Mouse (Mus musculus) cerebellum, postnatal 25 days (tissue): Measurements from ENCODE around the gene Sash1.

Experiments
- DNase-seq, 2 experiments: peaks; one replicate each; pipeline ENCODE4 v3.0.0; 2021; ENCODE audit warnings: mixed read lengths in 2 of 2

Gene Sash1

DNA sequence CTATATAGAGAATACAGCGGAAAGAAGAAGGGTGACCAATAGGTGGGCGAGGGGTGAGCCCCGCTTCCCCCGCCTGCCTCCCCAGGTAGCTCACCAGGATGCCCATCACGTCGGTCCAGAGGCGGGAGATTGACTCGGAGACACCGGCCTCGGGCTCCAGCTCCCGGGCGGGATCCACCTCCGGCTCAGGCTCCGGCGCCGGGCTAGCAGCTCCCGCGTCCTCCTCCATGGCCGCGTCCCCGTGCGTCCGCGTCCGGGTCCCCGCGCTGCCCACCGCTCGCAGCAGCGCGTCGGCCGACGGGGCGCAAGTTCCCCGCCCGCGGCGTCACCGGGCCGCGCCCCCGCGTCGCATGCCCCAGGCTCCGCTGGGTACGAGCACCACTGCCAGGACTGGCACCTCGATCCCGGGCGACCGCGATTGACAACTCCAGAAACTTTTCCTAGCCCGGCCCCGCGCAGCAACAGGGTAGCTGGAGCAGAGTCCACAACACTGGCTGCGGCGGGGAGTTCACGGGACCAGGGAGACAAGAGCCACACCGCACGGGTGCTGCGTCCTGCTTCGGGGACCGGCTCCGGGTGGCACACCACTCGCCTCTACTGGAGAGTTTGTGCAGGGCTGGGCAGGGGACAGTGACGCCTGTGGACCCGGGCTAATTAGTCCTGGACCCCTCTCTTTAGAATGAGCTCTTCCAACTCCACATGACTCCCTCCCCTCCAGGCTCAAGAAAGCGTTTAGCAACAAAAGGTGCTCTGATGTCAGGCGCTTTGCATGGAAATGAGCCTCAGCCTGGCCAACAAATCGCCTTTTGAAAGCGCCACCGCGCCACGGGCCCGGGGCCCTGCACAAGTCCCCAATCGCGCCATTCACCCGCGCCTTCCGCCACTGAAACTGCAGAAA is at the start of gene Sash1:
Gene Sash1 (minus strand): TSS at position 441 of the 898 bp plus-strand sequence.
- DNase-seq: peak; percentile 57 to 65

DNA sequence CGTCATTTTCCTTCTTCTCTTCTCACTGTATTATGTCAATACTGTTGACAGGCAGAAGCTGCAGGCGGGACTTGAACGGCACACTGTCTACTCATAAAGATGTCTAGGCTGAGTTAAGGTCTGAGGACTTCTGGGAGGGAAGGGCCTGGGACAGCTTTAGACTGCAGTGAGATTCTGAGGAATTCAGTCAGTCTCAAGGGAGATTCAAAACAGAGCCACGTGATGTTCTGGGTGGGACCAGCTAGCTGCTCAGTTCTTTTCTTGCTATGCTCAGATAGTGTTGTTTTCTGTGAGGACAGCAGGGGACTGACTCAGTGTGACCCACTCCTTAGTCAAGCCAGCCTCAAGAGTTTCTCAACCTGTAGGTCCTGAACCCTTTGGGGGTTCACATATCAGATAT is 49.7 kb upstream of the Sash1 start:
- DNase-seq: no peak

DNA sequence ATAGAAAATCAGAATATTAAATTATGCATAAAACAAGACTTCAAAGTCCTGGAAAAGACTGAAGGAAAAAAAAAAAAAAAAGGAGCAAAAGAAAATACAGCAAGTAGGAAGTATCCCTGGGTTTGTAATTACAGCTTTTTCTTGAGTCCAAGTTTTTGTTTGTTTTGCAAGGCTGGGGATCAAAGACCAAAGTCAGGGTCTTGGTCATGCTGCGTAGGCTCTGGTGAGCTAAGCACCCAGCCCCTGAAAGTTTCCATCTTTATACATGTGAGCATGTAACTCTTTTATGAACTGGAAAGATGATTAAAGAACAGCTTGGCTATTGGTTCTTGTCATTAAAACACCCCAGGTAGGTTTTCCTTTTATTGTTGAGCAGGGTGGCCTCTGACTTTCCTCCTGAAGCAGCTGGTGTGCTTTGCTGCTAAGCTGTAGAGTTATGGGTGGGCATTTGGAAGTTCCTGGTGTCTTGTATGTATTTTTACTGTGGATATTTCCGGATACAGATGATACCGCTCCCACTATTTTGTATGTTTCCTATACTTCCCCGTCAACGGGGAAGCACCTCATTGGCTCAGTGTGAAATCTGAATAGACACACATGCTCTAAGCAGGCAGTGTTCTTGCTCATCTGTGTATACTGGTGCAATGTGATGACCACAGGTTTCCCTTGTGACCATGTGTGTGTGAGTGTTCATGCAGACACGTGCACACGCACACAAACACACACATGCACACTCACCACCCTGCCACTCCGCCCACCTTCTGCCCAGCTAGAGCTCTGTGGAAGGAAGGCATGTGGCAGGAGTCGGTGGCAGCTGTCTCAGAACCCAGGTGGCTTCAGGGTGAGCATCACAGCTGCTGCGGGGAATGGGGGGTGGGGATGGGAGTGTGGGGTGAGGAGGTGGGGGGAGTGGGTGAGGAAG is 47.8 kb upstream of the Sash1 start:
- no peak for DNase-seq

DNA sequence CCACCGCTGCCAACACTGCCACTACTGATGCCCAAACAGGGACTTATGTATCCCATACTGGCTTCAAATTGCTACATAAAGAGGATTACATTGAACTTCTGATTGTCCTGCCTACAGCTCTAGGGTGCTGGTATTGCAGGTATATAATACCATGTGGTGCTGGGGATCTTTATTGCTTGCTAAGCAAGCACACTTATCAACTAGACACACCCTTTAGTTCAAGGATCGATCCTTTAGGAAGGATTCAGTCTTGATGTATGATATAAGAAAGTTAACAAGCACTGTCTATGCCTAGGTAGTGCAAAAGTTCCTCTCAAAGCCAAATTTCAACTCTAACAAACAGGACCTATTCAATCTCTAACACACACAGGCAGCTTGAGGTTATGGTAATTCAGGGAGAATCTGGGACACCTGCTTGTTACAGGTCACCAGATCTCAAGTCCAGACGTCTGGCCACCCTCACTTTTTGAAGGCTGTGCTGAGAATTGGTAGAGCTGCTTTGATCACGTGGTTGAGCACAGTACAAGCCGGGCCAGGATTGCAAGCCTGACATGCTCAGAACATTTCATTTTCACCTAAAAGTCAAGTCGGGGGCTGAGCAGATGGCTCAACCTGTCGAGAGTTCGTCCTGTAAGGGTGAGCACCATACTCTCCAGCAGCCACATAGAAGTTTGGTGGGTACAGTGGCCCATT is 45.8 kb upstream of the Sash1 start:
- no peak for DNase-seq

DNA sequence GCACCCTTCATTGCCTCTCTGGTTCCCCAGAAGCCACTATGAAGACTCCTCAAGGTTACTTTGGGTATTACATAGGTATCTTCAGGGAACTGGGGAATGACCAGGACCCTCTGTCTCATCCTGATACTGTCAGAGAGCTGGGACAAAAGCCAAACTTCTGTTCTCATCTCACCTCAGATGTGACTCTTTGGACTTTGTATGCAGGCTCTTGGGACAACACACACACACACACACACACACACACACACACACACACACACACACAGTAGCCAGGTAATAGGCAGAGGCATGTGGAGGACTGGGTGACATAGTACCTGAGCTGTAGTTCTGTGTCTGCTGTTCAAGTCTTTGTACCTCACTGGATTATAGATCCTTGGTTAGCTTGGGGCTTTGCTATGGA is 44.8 kb upstream of the Sash1 start:
- no peak for DNase-seq

DNA sequence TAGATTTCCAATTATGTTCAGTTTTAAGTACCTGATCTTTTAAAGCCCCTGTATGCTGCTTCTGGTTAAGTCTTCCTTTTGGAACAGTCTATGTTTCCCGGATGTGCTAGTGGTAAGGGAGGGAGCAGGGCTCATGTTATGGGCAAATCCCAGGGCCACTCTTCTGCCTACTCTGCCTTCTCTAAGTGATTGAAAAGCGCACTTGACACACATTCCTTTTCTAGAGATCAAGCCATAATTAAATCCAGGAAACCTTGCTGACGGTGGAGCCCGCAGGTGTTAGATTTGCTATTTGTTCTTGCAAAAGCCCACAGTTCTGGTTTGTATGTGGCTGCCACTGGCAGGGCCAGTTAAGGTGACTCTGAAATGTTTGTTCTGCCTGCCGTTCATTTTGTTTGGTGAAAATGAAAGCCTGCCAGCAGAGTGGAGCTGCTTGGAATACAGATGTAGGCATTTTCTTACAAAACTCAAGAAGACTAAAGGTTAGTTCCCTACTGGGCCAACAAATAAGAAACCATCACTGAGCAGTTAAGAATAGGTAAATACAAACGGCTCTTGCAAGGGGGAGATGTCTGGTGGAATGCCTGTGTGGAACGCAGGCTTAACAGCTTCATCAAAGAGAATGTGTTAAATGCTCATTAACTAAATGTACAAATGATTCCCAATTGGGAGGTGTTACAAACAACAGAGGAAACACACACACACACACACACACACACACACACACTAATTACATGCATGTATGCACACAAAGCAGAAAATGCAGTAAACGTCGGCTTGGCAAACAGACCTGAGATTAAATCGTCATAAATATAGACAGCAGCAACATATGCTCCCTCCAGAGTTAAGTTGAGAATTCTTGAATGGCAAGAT is 43.1 kb upstream of the Sash1 start:
- DNase-seq: no peak

DNA sequence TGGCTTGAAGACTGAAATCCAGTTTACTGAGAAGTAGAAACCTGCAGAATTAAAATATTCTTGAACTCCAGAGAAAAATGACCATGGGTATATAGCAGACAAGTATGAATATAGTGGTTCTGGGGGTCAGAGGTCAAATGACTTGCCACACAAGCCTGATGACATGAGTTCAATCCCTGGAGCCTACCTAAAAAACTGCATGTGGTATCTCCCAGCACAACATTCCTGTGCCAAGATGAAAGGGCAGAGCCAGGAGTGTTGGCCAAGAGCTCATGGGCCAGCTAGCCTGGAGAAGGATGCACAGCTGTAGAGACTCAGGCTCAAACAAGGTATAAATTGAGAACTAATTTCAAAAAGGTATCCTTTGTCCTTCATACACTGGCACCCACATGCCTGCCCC is 42.4 kb upstream of the Sash1 start:
- DNase-seq: no peak

DNA sequence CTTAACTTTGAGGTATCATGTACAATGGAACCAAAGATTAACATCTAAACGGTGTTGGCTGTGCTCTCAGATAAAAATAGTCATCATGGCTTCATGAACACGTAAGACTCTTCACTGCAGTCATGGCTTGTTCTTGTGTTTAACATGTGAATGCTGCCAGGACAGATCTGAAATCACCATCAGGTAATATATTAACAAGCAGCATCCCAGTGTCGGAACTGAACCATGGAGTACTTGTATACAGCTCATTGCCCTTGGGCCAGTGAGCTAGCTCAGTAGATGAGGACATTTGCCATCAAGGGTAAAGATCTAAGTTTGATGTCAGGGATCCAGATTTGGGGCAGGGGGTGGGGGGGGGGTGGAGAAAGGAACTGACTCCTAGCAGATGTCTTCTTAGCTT is 41.0 kb upstream of the Sash1 start:
- no peak for DNase-seq

DNA sequence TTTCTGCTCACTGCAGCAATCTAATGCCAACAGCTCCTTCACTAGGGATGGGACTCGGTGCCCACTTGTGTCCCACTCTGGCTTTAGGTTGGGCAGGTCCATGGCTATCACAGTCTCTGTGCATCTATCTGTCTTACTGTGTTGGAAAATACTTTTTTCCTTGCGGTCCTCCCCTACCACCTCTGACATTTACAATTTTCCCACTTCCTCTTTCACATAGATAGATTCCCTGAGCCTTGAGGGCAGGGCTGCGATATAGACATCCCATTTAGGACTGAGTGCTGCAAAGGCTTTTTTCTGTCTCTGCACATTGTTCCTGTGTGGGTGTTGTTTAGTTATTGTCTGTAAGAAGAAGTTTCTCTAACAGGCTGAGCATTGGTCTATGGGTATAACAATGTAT is 40.4 kb upstream of the Sash1 start:
- no peak for DNase-seq

DNA sequence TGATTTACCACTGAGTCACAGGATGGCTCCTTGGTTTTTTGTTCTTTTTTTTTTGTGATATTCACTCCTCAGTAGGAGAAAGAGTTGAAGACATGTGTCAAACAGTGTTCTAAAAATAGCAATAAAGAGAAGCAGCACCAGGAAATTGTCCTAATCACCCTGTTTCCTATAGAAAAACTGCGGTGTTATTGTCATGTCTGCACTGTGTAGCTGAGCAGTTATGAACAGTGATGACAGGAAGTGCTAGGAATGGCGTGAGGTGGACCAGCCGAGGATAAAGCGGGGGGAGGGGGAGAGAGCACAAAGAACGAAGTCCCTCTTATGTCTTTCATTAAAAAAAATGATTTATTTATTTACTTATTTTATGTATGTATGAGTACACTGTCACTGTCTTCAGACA is 39.4 kb upstream of the Sash1 start:
- DNase-seq: no peak

DNA sequence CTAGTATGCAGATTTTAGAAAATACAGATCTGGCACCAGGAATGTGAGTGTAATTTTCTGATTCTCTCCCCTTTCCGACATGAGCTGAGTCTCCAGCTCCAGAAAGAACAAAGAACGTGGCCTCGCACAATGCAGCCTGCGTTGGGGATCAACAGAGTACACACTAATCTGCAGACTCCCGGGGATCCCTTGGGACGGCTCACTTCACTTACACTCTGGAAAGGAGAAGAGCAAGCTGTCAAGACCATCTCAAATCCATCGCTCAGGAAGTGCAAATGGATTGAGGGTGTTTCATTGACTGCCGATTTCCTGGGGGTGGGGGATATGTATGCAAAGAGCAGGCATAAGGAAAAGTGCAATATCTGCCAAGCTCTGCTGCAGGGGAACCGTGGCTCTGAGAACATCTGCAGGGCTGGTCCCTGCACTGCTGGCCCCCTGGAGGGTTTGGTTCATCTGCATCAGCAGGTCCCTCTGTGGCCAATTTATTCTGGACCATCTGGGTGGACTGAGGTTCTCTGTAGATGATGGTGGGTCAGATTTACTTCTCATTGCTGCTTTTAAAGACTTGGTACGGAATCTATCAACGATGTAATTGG is 35.3 kb upstream of the Sash1 start:
- DNase-seq: no peak

DNA sequence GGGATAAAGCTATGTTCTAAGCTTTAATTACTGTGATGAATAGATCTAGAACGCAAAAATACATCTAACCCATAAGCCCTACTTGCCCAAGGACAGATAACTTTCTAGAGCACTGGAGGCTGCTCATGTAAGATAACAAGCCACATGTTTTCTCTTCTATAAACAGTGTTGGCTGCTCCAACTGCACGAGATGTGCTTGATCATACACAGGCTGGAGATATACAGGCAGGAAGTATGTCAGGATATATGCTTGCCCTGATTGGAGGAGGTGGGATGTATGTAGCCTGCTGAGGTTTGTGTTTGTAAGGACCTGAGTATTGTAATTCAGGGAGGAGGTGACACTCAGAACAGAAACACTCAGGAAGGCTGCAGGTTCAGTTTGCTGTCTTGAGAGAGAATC is 31.9 kb upstream of the Sash1 start:
- DNase-seq: no peak

DNA sequence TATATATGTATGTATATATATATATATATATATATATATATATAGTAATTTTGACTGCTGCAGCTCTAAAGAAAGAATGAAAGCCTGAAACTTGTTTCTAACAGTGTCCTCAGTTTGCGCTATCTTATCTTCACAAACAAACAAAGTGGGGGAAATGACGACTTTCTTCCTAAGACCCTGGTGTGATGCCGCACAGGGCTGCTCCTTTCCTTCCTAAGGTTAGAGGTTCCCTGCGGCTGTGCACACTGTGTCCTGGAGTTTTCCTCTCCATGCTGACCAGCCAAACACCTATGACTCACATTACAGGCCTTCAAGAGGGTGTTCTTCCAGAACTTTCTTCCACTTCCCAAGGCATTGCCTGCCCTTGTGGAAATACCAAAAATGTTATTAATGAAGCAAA is 31.5 kb upstream of the Sash1 start:
- DNase-seq: no peak

DNA sequence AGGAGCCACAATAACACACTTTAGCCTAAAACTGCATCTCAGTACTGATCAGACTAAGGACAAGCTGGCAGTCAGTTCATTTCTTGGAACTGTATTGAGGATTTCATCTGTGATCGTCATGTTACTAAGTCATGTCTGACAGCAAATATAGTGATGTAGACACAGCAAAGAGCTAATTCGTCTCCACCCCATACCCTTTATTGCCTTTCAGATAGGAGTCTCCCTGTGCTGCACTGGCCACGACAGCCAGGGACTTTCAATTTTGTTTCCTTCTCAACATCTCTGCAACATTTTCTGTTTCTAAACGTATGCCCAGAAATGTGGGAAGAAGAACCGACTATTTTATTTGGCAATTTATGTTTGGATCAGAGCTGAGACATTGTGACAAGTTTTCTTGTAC is 29.9 kb upstream of the Sash1 start:
- no peak for DNase-seq

DNA sequence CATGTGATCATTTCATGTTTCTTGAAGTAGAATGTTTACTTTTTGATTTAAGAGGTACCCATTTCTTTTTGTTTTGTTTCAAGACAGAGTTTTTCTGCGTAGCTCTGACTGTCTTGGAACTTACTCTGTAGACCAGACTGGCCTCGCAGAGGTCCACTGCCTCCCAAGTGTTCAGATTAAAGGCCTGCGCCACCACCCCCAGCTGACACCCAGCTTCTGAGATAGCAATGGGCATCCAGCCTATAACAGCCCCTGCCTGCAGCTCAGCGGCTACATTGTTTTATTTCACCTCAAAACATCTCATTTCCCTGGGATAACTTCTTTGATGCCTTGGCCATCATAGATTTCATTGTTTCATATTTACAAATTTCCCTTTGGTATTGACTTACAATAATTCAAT is 28.0 kb upstream of the Sash1 start:
- DNase-seq: no peak

DNA sequence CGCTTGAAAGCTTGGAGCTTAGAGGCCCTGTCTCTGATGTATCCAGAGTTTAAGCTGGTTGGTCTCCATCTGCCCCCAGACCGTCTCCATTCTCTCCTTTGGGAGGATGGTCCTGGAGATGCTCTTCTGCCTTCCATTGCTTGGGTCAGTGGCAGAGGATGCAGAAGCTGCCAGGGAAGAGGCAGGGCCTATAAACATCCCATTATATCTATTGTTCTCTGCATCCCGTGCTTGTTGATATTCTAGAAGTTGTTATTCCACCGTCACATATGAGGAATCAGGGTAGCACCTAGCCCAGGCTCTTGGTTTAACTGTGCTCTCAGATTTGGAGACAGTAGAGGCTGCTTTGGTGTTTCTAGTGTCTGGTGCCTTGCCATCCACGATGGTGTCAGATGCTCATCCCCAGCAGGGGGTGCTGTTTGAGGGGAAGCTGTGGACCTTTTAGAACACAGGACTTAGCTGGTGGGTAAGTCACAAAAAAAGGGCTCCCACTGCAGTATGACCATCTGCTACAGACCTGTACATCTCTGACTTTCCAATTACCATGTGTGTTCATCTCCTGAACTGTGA is 26.9 kb upstream of the Sash1 start:
- DNase-seq: peak in 1 of 2 experiments; percentile 32

DNA sequence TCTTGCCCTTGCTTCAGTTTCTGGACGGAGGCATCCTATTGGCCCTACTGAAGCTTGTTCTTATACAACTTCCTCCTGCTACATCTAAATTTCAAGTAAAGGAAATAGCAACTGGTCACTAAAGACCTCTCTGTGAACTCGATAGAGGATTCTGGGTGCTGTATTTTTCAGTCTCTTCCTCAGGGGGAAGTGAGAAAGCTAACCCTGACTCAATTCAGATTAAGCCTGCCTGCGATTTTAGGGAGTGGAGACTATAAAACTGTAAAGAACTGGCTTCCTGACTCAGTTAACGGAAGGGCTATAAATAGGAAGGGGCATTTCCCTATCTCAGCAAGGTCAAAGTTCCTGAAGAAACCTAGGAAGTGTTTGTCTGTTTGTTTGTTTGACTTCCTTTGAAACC is 26.3 kb upstream of the Sash1 start:
- DNase-seq: no peak

DNA sequence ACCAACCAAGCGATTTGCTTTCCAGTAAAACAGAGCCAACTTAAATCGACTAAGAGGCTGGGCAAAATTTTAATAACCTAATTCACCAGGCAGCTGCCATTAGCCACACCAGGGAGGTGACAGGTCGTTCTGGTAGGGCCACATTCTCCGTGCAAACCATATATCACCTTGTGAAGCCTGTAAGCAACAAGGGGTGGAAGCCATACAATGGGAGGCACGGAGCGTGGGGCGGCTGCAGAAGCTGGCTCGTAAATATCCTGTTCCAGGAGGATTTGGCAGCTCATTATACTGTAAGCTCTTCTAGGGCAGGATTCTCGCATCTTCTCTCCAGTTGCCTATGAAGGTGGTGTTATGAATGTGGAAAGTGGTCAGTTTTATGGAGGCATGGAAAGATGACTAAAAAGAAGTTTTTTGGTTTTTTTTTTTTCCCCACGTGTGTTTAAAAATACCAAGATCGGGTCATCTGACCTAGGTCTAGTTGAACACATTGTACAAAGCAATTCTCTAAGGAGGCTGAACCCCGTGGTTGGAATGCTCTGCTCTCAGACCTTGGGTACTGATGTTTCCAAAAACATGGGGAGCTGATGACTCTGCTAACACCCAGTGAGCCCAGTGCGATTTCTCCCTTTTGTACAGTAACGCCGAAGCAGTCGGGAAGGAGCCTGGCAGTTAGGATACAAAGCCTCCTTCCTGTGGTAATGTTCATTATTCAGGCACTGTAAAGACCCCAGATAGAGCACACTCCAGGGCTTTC is 24.5 kb upstream of the Sash1 start:
- DNase-seq: no peak

DNA sequence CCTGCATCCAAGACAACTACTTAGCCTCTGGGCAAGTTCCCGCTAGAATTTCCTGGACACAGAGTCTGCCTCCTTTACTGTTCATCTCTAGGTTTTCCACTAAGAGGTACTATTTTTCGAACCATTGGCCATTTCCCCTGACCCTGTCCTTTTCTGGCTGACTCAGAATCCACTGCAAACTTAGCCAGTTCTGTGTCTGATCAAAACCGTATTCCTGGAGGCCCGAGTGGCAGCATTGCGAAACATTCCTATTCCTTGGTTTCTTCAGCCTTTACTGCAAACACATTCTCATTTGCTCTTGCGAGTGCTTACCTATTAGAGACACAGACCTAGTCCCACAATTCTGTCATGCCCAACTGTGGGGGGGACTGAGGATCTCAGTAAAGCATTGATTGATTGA is 17.2 kb upstream of the Sash1 start:
- no peak for DNase-seq

DNA sequence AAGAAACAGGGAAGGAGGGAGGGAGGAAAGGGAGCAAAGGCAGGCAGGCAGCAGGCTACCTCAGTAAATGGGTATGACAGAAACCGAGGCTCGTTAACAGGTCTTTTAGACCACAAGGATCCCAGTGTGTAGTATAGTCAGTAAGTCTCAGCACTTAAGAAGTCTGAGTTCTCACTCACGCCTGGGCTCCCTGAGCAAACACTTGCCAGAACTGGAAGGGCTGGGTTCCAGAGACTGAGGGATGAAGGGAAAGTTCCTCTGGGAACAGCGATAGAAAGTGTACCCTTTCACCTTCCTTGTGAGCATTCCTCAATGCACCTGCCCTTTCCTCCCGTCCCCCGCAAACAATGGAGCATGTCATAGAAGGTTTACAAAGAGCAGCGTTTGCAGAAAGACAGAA is 16.5 kb upstream of the Sash1 start:
- no peak for DNase-seq
